Comparison of ENCODE assay signal across 10 mouse cellular contexts in the genomic region with DNA sequence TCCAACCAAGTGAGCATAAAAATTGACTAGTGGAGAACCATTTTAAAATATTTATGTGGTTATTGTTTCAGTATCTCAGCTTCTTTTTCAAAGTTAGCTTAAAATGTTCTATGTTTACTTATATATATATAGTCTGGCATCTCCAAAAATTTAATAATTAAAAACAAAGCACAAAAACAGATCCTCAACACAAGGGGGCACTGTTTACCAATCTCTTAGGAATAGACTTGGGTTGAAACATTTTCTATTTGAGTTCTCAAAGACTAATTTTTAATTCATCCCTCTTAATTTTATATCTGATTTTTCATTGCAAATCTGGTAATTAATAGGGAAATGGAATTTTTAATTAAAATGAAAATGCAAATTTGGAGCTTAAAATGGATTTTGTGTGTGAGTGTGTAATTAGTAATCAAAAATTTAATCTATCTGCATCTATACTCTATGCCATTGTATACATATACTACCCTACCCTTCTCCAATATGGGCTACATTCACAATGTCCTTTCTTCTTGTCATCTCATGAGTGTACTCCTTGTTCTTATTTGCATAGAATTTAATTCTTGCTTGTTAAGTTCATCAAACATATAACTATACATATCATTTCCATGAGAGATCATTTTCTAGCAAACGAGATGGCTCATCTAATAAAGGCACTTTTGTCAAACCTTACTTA.
A peak's percentile ranks its signal among the peaks of the same experiment; 100 is the strongest.
DNase-seq lines count a peak whose midpoint lies in the region; ATAC-seq lines count a peak whose summit lies in the region.
"Had no signal": no experiment of that assay in that cellular context is flagged by ENCODE, and none has a peak within 500 bp of the region (broad histone marks: within the 10 kb centered on the region; RNA-seq: fewer than 3 reads in every experiment).

No protein-coding gene starts in this region.

- peak; percentile 48 for DNase-seq in hindbrain, embryonic 11.5 days (ENCODE audit: low spot score)
- DNase-seq in lung, postnatal 10 days, result peak; percentile 20
- no peak for DNase-seq in lung, adult 18-20 months
- peak; percentile 18 for DNase-seq in R1 (ENCODE audit: low read depth, low spot score)
- peak; percentile 24 for DNase-seq in lung, postnatal 36 days
- no peak for DNase-seq in adrenal gland, postnatal 36 days
- DNase-seq: right cerebral cortex, postnatal 14 days had no signal

- H3K27me3 ChIP-seq in hindbrain, embryonic 11.5 days (ENCODE audit: control insufficient read depth, insufficient read depth, low read length), result no peaks in the 10 kb centered on the region
- H3K27me3 ChIP-seq in hindbrain, embryonic 13.5 days, result no peaks in the 10 kb centered on the region

- no peaks in the 10 kb centered on the region for H3K36me3 ChIP-seq in hindbrain, embryonic 11.5 days (ENCODE audit: control insufficient read depth, insufficient read depth, low read length)
- H3K36me3 ChIP-seq in hindbrain, embryonic 13.5 days, result no peaks in the 10 kb centered on the region

- H3K9me3 ChIP-seq in hindbrain, embryonic 11.5 days (ENCODE audit: control insufficient read depth, low read length), result no peaks in the 10 kb centered on the region
- H3K9me3 ChIP-seq in hindbrain, embryonic 13.5 days, result no peaks in the 10 kb centered on the region

- no peak overlapping the region for H3K4me2 ChIP-seq in hindbrain, embryonic 11.5 days (replicated peaks; ENCODE audit: low read depth, low read length)
- no peak overlapping the region for H3K4me2 ChIP-seq in hindbrain, embryonic 13.5 days

- no peak overlapping the region for H3K27ac ChIP-seq in hindbrain, embryonic 11.5 days (ENCODE audit: low read depth, low read length)
- H3K27ac ChIP-seq in hindbrain, embryonic 13.5 days, result no peak overlapping the region
- H3K27ac ChIP-seq: macrophage had no signal

- no peaks in the 10 kb centered on the region for H3K4me1 ChIP-seq in hindbrain, embryonic 11.5 days (replicated peaks; ENCODE audit: control insufficient read depth, insufficient read depth, low read length)
- no peaks in the 10 kb centered on the region for H3K4me1 ChIP-seq in hindbrain, embryonic 13.5 days (replicated peaks)

- WGBS in hindbrain, embryonic 11.5 days, result 77% methylated on average over 1 of the region's 1 CpGs
- WGBS in hindbrain, embryonic 13.5 days, result 84% methylated on average over 1 of the region's 1 CpGs

- no peak overlapping the region for H3K4me3 ChIP-seq in hindbrain, embryonic 11.5 days (ENCODE audit: low read depth, low read length)
- no peak overlapping the region for H3K4me3 ChIP-seq in hindbrain, embryonic 13.5 days

- no peak overlapping the region for H3K9ac ChIP-seq in hindbrain, embryonic 11.5 days (ENCODE audit: low read depth, low read length)
- H3K9ac ChIP-seq in hindbrain, embryonic 13.5 days, result no peak overlapping the region

- peak; percentile 64 for ATAC-seq in hindbrain, embryonic 11.5 days (ENCODE audit: low FRiP score)
- ATAC-seq in hindbrain, embryonic 13.5 days (ENCODE audit: low FRiP score), result no peak
- ATAC-seq in megakaryocyte-erythroid progenitor cell, adult 5-6 weeks (replicated peaks; ENCODE audit: low FRiP score, low TSS enrichment, poor library complexity, severe bottlenecking), result no peak

Comparison
In these comparisons a context has a peak if more than half of its experiments do, and no peak if none do; other contexts are left out.
1. DNase-seq: peak in hindbrain, embryonic 11.5 days (single experiment), lung, postnatal 10 days (single experiment), R1 (single experiment) and lung, postnatal 36 days (single experiment); none in lung, adult 18-20 months (0 of 2) and adrenal gland, postnatal 36 days (0 of 2).